Mouse (Mus musculus): ENCODE data around the gene Pparg. TPM values are rescaled to one million over a fixed set of nuclear protein-coding genes. Genes with fewer than 3 reads are reported as not detected.
A peak's percentile ranks its signal among the peaks of the same experiment; 100 is the strongest.

Gene Pparg
- polyA plus RNA-seq, 1 experiment from 2014 or later: 9.4 TPM

DNA sequence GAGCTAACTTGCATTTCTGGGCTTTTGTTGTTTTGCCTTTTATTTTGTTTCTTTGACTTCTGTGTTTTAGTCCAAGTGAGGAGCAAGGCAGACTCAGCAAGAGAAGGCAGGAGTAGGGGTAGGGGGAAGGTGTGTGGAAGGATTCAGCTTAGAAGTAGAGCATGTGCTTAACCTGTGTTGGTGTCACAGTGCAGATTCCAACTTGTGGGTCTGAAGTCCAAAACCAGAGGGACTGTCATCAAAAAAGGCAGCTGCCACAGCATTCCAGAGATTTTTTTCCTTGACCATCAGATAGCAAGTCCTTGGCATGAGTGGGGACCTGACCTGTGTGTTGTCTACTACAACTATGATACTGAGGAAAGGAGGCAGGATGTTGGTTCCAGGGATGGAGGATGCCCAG lies 133.1 kb downstream of the Pparg start:
- H3K9ac ChIP-seq: no peak overlapping the region
- no peaks in the 10 kb centered on the region for H3K27me3 ChIP-seq
- H3K36me3 ChIP-seq: no peaks in the 10 kb centered on the region
- no peak overlapping the region for H3K4me3 ChIP-seq (replicated peaks)
- no peak overlapping the region for H3K4me2 ChIP-seq (replicated peaks)
- H3K4me1 ChIP-seq: peaks cover 10% of the 10 kb centered on the region
- no peak for ATAC-seq (ENCODE audit: insufficient number of reproducible peaks, low FRiP score, low TSS enrichment, low read depth)
- H3K27ac ChIP-seq (replicated peaks): peak overlapping the region; percentile 48; the same call in 1 of the 2 replicates
- H3K9me3 ChIP-seq (replicated peaks): no peaks in the 10 kb centered on the region

DNA sequence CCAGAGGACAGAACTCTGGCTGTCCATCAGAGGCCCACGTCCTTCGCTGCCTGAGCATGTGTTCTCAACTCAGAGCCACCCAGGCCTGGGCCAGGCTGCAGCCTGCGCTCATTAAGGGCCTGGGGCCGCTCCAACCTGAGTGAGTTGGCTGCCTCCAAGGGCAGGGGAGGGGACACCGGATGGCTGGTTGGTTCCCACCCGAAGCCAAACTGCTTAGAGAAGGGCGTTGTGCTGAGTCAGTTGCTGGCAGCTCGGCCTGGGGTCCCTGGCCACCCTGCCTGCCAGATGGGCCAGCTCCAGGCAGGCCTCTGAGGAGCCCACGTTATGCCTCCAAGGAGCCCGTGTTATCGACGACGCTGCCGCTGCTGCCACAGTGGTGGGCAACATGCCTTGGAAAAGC lies 138.8 kb downstream of the Pparg start:
- WGBS: 48% methylated on average over 14 of the region's 14 CpGs
- Histone ChIP-seq H3K4me3 (replicated peaks) (no peak overlapping the region), H3K27me3 (no peaks in the 10 kb centered on the region), H3K27ac (replicated peaks) (no peak overlapping the region; the same call in 1 of the 2 replicates), H3K36me3 (no peaks in the 10 kb centered on the region), H3K4me2 (replicated peaks) (no peak overlapping the region), H3K4me1 (peaks cover 9% of the 10 kb centered on the region), H3K9me3 (replicated peaks) (no peaks in the 10 kb centered on the region), H3K9ac (no peak overlapping the region)
- ATAC-seq (ENCODE audit: insufficient number of reproducible peaks, low FRiP score, low TSS enrichment, low read depth): peak; percentile 84

GRCm38 (mm10) chr6:115500234-115500633 lies 139.5 kb downstream of the Pparg start:
- no peak for ATAC-seq (ENCODE audit: insufficient number of reproducible peaks, low FRiP score, low TSS enrichment, low read depth)
- H3K9ac ChIP-seq: no peak overlapping the region
- no peaks in the 10 kb centered on the region for H3K36me3 ChIP-seq
- no peaks in the 10 kb centered on the region for H3K9me3 ChIP-seq (replicated peaks)
- H3K4me3 ChIP-seq (replicated peaks): no peak overlapping the region
- WGBS: 84% methylated on average over 10 of the region's 10 CpGs
- no peak overlapping the region for H3K4me2 ChIP-seq (replicated peaks)
- H3K27me3 ChIP-seq: no peaks in the 10 kb centered on the region
- peaks cover 9% of the 10 kb centered on the region for H3K4me1 ChIP-seq
- no peak overlapping the region; the same call in 1 of the 2 replicates for H3K27ac ChIP-seq (replicated peaks)

GRCm38 (mm10) chr6:115501131-115501530 lies 140.4 kb downstream of the Pparg start:
- no peaks in the 10 kb centered on the region for H3K36me3 ChIP-seq
- H3K4me1 ChIP-seq: peaks cover 9% of the 10 kb centered on the region
- no peak for ATAC-seq (ENCODE audit: insufficient number of reproducible peaks, low FRiP score, low TSS enrichment, low read depth)
- no peak overlapping the region for H3K4me3 ChIP-seq (replicated peaks)
- no peak overlapping the region for H3K4me2 ChIP-seq (replicated peaks)
- H3K9me3 ChIP-seq (replicated peaks): no peaks in the 10 kb centered on the region
- no peaks in the 10 kb centered on the region for H3K27me3 ChIP-seq
- WGBS: 58% methylated on average over 3 of the region's 3 CpGs
- no peak overlapping the region for H3K9ac ChIP-seq
- H3K27ac ChIP-seq (replicated peaks): no peak overlapping the region

DNA sequence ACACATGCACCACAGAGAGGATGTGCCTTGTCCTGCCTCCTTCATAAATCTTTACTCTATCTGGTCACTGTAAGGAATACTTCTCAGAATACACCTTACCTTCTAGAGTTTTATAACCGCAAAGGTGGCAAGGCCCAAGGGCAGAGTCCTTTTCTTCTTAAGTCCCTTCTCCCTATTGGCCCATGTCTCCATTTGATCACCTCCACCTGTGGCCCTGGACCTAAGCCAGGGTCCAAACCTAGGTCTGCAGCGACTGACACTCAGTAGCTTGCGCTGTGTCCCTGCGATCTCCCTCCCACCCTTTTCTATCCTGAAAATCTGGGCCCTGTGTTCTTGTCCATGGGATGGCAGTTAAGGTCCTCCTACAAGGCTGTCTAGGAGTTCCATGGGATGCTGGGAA lies 142.3 kb downstream of the Pparg start:
- no peak overlapping the region for H3K4me2 ChIP-seq (replicated peaks)
- 96% methylated on average over 4 of the region's 4 CpGs for WGBS
- H3K27ac ChIP-seq (replicated peaks): no peak overlapping the region

GRCm38 (mm10) chr6:115503549-115504159 lies 142.9 kb downstream of the Pparg start:
- ATAC-seq (ENCODE audit: insufficient number of reproducible peaks, low FRiP score, low TSS enrichment, low read depth): no peak

More for the DNA sequence above, 142.3 kb downstream of the Pparg start:
- Histone ChIP-seq H3K27me3 (no peaks in the 10 kb centered on the region), H3K4me3 (replicated peaks) (no peak overlapping the region), H3K36me3 (no peaks in the 10 kb centered on the region), H3K9ac (no peak overlapping the region), H3K4me1 (peaks cover 9% of the 10 kb centered on the region), H3K9me3 (replicated peaks) (no peaks in the 10 kb centered on the region)
- ATAC-seq (ENCODE audit: insufficient number of reproducible peaks, low FRiP score, low TSS enrichment, low read depth): no peak

GRCm38 (mm10) chr6:115504160-115504558 lies 143.4 kb downstream of the Pparg start:
- Histone ChIP-seq H3K9me3 (replicated peaks) (no peaks in the 10 kb centered on the region), H3K36me3 (no peaks in the 10 kb centered on the region), H3K4me1 (peaks cover 9% of the 10 kb centered on the region), H3K9ac (no peak overlapping the region), H3K4me2 (replicated peaks) (no peak overlapping the region), H3K27ac (replicated peaks) (no peak overlapping the region), H3K27me3 (no peaks in the 10 kb centered on the region), H3K4me3 (replicated peaks) (no peak overlapping the region)
- no peak for ATAC-seq (ENCODE audit: insufficient number of reproducible peaks, low FRiP score, low TSS enrichment, low read depth)
- 81% methylated on average over 3 of the region's 3 CpGs for WGBS

More at GRCm38 (mm10) chr6:115503549-115504159, 142.9 kb downstream of the Pparg start:
- Histone ChIP-seq H3K4me3 (replicated peaks) (no peak overlapping the region), H3K27me3 (no peaks in the 10 kb centered on the region), H3K4me1 (peaks cover 9% of the 10 kb centered on the region), H3K9me3 (replicated peaks) (no peaks in the 10 kb centered on the region), H3K4me2 (replicated peaks) (no peak overlapping the region), H3K36me3 (no peaks in the 10 kb centered on the region), H3K9ac (no peak overlapping the region), H3K27ac (replicated peaks) (no peak overlapping the region)
- 76% methylated on average over 10 of the region's 10 CpGs for WGBS

GRCm38 (mm10) chr6:115504915-115505314 lies 144.2 kb downstream of the Pparg start:
- no peak for ATAC-seq (ENCODE audit: insufficient number of reproducible peaks, low FRiP score, low TSS enrichment, low read depth)
- WGBS: 75% methylated on average over 5 of the region's 5 CpGs

GRCm38 (mm10) chr6:115506425-115506824 lies 145.7 kb downstream of the Pparg start:
- Histone ChIP-seq H3K4me2 (replicated peaks) (no peak overlapping the region), H3K9me3 (replicated peaks) (no peaks in the 10 kb centered on the region), H3K4me1 (no peaks in the 10 kb centered on the region), H3K27ac (replicated peaks) (no peak overlapping the region), H3K4me3 (replicated peaks) (no peak overlapping the region), H3K27me3 (no peaks in the 10 kb centered on the region), H3K36me3 (no peaks in the 10 kb centered on the region), H3K9ac (no peak overlapping the region)
- WGBS: 89% methylated on average over 1 of the region's 1 CpGs
- no peak for ATAC-seq (ENCODE audit: insufficient number of reproducible peaks, low FRiP score, low TSS enrichment, low read depth)

More at GRCm38 (mm10) chr6:115504915-115505314, 144.2 kb downstream of the Pparg start:
- Histone ChIP-seq H3K4me1 (0 out of 2 replicates have a peak, but pooled peaks cover 3% of the 10 kb centered on the region), H3K27ac (replicated peaks) (no peak overlapping the region), H3K9me3 (replicated peaks) (no peaks in the 10 kb centered on the region), H3K4me2 (replicated peaks) (no peak overlapping the region), H3K4me3 (replicated peaks) (no peak overlapping the region), H3K27me3 (no peaks in the 10 kb centered on the region), H3K36me3 (no peaks in the 10 kb centered on the region), H3K9ac (no peak overlapping the region)

- 83% methylated on average over 3 of the region's 3 CpGs for WGBS
- no peak overlapping the region for H3K4me3 ChIP-seq (replicated peaks)
- no peaks in the 10 kb centered on the region for H3K4me1 ChIP-seq
- no peaks in the 10 kb centered on the region for H3K36me3 ChIP-seq
- no peaks in the 10 kb centered on the region for H3K9me3 ChIP-seq (replicated peaks)
- H3K4me2 ChIP-seq (replicated peaks): no peak overlapping the region
- no peak overlapping the region for H3K9ac ChIP-seq
- no peak overlapping the region for H3K27ac ChIP-seq (replicated peaks)
- no peak for ATAC-seq (ENCODE audit: insufficient number of reproducible peaks, low FRiP score, low TSS enrichment, low read depth)
- no peaks in the 10 kb centered on the region for H3K27me3 ChIP-seq
Measured at GRCm38 (mm10) chr6:115511447-115511846, 150.7 kb downstream of the Pparg start.

- no peak for ATAC-seq (ENCODE audit: insufficient number of reproducible peaks, low FRiP score, low TSS enrichment, low read depth)
- Histone ChIP-seq H3K36me3 (no peaks in the 10 kb centered on the region), H3K9ac (no peak overlapping the region), H3K9me3 (replicated peaks) (no peaks in the 10 kb centered on the region), H3K4me1 (no peaks in the 10 kb centered on the region), H3K4me2 (replicated peaks) (no peak overlapping the region), H3K27ac (replicated peaks) (no peak overlapping the region), H3K4me3 (replicated peaks) (no peak overlapping the region), H3K27me3 (no peaks in the 10 kb centered on the region)
- 81% methylated on average over 4 of the region's 4 CpGs for WGBS
Measured at GRCm38 (mm10) chr6:115513207-115513606, 152.5 kb downstream of the Pparg start.

DNA sequence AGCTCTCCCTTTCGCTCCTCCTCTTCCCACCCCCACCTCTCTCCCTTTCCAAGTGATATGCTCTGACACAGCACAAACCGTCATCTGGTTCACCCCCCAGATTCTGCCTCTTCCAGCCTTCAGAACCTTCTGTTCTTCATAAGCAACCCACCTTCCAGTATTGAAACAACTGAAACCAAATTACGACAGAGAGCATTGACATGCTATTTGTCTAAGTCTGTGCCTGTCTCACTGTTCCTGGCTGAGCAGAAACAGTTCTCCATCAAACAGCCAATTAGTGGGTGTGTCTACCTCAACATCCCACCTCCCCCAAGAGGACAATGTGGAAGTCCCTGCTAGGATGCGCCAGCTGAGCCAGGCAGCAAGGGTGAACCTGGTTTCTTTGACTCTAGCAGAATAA lies 157.2 kb downstream of the Pparg start:
- no peak overlapping the region for H3K4me2 ChIP-seq (replicated peaks)
- H3K4me3 ChIP-seq (replicated peaks): no peak overlapping the region
- no peak overlapping the region for H3K27ac ChIP-seq (replicated peaks)
- no peaks in the 10 kb centered on the region; the same call in 1 of the 2 replicates for H3K27me3 ChIP-seq
- WGBS: 57% methylated on average over 4 of the region's 4 CpGs
- no peak overlapping the region for H3K9ac ChIP-seq
- ATAC-seq (ENCODE audit: insufficient number of reproducible peaks, low FRiP score, low TSS enrichment, low read depth): no peak
- peaks cover 12% of the 10 kb centered on the region; the same call in 1 of the 2 replicates for H3K4me1 ChIP-seq
- no peaks in the 10 kb centered on the region for H3K36me3 ChIP-seq
- H3K9me3 ChIP-seq (replicated peaks): no peaks in the 10 kb centered on the region
